Mouse (Mus musculus) neural tube, embryonic 11.5 days (tissue): Measurements from ENCODE around the gene Epha6. TPM values are rescaled to one million over a fixed set of nuclear protein-coding genes. Genes with fewer than 3 reads are reported as not detected.

Source experiments
- ATAC-seq: fragments of 200-750 bp; cut with Nextera tagmentation; 2 replicates; pipeline ENCODE4 v1.8.0; 2017; ENCODE audit warnings: moderate number of reproducible peaks, mild to moderate bottlenecking, moderate TSS enrichment, moderate library complexity; ENCODE audit not compliant: insufficient read depth, low FRiP score, low TSS enrichment
- DNase-seq: peaks from one replicate; pipeline ENCODE4 v3.0.0-alpha.2; 2015; ENCODE audit warnings: low spot score
- H3K27ac ChIP-seq: fragments of 300-500 bp; sonication (generic); 2 replicates; pipeline ENCODE4 v1.5.1; 2014; ENCODE audit warnings: low read depth, mild to moderate bottlenecking, low read length
- H3K27me3 ChIP-seq: fragments of 300-500 bp; sonication (generic); 2 replicates; pipeline ENCODE4 v1.6.1; 2014; ENCODE audit warnings: mild to moderate bottlenecking, low read length, mixed read lengths; ENCODE audit not compliant: control insufficient read depth, insufficient read depth
- H3K36me3 ChIP-seq: fragments of 300-500 bp; sonication (generic); 2 replicates; pipeline ENCODE4 v1.6.1; 2014; ENCODE audit warnings: mild to moderate bottlenecking, low read length, moderate library complexity, mixed read lengths; ENCODE audit not compliant: control insufficient read depth, insufficient read depth
- H3K4me1 ChIP-seq: fragments of 300-500 bp; sonication (generic); 2 replicates; pipeline ENCODE4 v1.6.1; 2014; ENCODE audit warnings: low read length, mixed read lengths; ENCODE audit not compliant: control insufficient read depth, insufficient read depth
- H3K4me2 ChIP-seq: fragments of 300-500 bp; sonication (generic); 2 replicates; pipeline ENCODE4 v1.6.1; 2014; ENCODE audit warnings: low read depth, mild to moderate bottlenecking, moderate library complexity
- H3K4me3 ChIP-seq: fragments of 300-500 bp; sonication (generic); 2 replicates; pipeline ENCODE4 v1.5.1; 2014; ENCODE audit warnings: low read depth, low read length
- H3K9ac ChIP-seq: fragments of 300-500 bp; sonication (generic); 2 replicates; pipeline ENCODE4 v1.6.1; 2014; ENCODE audit warnings: mild to moderate bottlenecking, low read length
- H3K9me3 ChIP-seq: fragments of 300-500 bp; sonication (generic); 2 replicates; pipeline ENCODE4 v1.6.1; 2016; ENCODE audit warnings: low read length; ENCODE audit not compliant: control insufficient read depth
- WGBS: fragments of 180-500 bp; shearing (Covaris S2); extraction: QIAGEN DNeasy Blood & Tissue Kit; methylation state at CpG from one replicate; pipeline ENCODE4 v1.1.7; 2014; 5-methylcytosine and 5-hydroxymethylcytosine counted together
- polyA plus RNA-seq: library from polyadenylated mRNA; unstranded; fragments of >200 nt; fragmentation: Nextera tagmentation; extraction: Ambion mirVana; gene quantifications from 2 replicates; pipeline ENCODE4 v1.2.1, GENCODE M21; 2014

Gene Epha6
- polyA plus RNA-seq, 1 experiment from 2014 or later: 1.2 TPM

DNA sequence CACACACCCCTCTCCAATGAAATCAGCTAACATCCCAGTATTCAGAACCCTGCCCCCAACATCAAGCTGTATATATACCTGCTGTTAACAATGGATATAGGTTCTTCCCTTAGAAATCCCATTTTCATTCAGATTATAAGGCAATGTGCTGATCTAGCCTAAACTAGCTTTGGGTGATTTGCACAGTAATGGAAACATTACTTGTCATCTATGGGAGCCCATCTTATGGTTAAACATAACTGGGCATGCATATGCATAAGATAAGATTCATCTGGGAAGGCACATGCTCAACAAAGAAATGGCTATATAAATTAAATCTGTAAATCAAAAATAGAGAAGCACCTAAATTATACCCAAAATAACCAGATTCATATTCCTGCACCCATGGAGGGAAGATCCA lies 230.2 kb downstream of the Epha6 start:
- H3K9me3 ChIP-seq: no peaks in the 10 kb centered on the region
- H3K9ac ChIP-seq: no peak overlapping the region
- no peak overlapping the region for H3K4me2 ChIP-seq
- H3K27ac ChIP-seq: no peak overlapping the region
- ATAC-seq (no peak), DNase-seq (no peak)
- no peaks in the 10 kb centered on the region for H3K27me3 ChIP-seq
- H3K4me3 ChIP-seq: no peak overlapping the region
- no peaks in the 10 kb centered on the region for H3K36me3 ChIP-seq
- no peaks in the 10 kb centered on the region for H3K4me1 ChIP-seq

- WGBS: 78% methylated on average over 1 of the region's 1 CpGs
- no peak for ATAC-seq
- no peak overlapping the region for H3K9ac ChIP-seq
These were observed 321.4 kb downstream of the Epha6 start for GRCm38 (mm10) chr16:60283963-60284362.

DNA sequence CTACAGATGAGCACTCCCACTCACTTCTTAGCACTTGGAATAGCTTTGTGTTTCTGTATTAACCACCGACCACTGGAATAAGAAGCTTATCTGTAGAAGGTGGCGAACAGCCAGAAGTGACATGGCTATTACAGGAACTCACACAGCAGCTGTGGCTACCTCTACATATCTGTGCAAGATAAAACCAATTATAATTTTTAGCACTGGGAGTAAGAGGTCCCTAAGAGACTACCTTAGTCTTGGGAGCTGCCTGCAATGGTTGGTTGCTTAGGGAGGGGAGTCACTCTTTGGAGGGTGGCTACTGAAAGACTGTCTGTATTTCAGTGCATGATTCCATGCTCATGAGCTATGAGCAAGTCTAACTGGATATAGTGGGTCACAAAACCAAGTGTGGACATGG lies 331.2 kb downstream of the Epha6 start:
- DNase-seq (no peak), ATAC-seq (no peak)
- H3K9me3 ChIP-seq: no peaks in the 10 kb centered on the region
- no peak overlapping the region for H3K27ac ChIP-seq
- H3K27me3 ChIP-seq: no peaks in the 10 kb centered on the region
- H3K4me3 ChIP-seq: no peak overlapping the region
- no peaks in the 10 kb centered on the region for H3K4me1 ChIP-seq
- H3K9ac ChIP-seq: no peak overlapping the region
- 95% methylated on average over 2 of the region's 2 CpGs for WGBS
- no peaks in the 10 kb centered on the region for H3K36me3 ChIP-seq
- H3K4me2 ChIP-seq: no peak overlapping the region

More at GRCm38 (mm10) chr16:60283963-60284362, 321.4 kb downstream of the Epha6 start:
- Histone ChIP-seq H3K27me3 (no peaks in the 10 kb centered on the region), H3K4me2 (no peak overlapping the region), H3K4me1 (no peaks in the 10 kb centered on the region), H3K9me3 (no peaks in the 10 kb centered on the region), H3K27ac (no peak overlapping the region), H3K4me3 (no peak overlapping the region), H3K36me3 (no peaks in the 10 kb centered on the region)
- no peak for DNase-seq

DNA sequence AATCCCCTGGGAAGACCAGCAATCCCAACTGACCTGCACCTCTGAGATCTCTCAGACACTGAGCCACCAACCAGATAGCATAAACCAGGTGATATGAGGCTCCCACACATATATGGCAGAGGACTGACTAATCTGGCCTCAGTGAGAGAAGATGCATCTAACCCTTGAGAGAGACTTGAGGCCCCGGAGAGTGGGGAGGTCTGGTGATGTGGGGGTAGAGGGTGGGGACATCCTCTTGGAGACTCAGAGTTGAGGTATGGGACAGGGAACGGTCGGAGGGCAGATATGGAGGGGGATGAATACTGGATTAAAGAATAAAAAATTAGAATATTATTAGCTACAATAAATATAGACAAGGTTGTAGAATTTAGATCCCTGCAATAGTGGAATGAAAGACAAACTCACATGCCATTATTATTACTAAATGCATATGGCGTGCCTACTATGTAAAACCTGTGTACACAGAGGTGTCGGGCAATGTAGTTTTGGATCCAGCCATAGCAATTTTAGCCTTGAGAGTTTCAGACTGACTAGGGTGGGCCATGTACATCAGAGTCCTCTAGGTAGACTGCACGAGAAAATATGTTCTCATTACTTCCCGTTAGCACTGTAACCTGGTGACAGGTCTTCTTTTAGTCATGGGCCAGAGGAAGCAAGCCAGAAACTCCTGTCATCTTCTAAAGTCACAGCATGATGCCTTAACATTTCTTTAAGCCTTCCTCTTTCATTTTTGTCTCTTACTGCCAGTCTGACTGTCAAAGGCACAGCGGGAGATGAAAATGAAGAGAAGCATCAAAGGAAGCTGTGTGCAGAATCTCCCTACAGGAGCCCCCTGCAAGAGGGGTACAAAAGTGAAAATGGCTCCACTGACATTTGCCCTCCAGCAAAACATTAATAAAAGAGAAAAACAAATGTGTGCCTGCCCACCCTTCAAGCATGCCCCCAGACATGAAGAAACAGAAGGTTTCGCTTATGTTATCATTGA lies 338.7 kb downstream of the Epha6 start:
- H3K4me3 ChIP-seq: no peak overlapping the region
- ATAC-seq (no peak), DNase-seq (peak; percentile 14)
- H3K4me2 ChIP-seq: no peak overlapping the region
- no peak overlapping the region for H3K27ac ChIP-seq
- H3K36me3 ChIP-seq: no peaks in the 10 kb centered on the region
- no peak overlapping the region for H3K9ac ChIP-seq
- no peaks in the 10 kb centered on the region for H3K9me3 ChIP-seq
- 71% methylated on average over 9 of the region's 9 CpGs for WGBS
- no peaks in the 10 kb centered on the region for H3K4me1 ChIP-seq
- H3K27me3 ChIP-seq: no peaks in the 10 kb centered on the region

GRCm38 (mm10) chr16:60264719-60265508 lies 340.4 kb downstream of the Epha6 start:
- DNase-seq (no peak), ATAC-seq (no peak)
- Histone ChIP-seq H3K4me3 (no peak overlapping the region), H3K36me3 (no peaks in the 10 kb centered on the region), H3K27ac (no peak overlapping the region), H3K9me3 (no peaks in the 10 kb centered on the region), H3K4me1 (no peaks in the 10 kb centered on the region), H3K27me3 (no peaks in the 10 kb centered on the region), H3K4me2 (no peak overlapping the region), H3K9ac (no peak overlapping the region)
- 73% methylated on average over 6 of the region's 6 CpGs for WGBS

GRCm38 (mm10) chr16:60258151-60258635 lies 347.1 kb downstream of the Epha6 start:
- WGBS: 86% methylated on average over 7 of the region's 7 CpGs
- Histone ChIP-seq H3K27ac (no peak overlapping the region), H3K9ac (no peak overlapping the region), H3K4me2 (no peak overlapping the region), H3K36me3 (no peaks in the 10 kb centered on the region), H3K4me1 (no peaks in the 10 kb centered on the region), H3K4me3 (no peak overlapping the region), H3K27me3 (no peaks in the 10 kb centered on the region), H3K9me3 (no peaks in the 10 kb centered on the region)
- no peak for DNase-seq
- no peak for ATAC-seq

DNA sequence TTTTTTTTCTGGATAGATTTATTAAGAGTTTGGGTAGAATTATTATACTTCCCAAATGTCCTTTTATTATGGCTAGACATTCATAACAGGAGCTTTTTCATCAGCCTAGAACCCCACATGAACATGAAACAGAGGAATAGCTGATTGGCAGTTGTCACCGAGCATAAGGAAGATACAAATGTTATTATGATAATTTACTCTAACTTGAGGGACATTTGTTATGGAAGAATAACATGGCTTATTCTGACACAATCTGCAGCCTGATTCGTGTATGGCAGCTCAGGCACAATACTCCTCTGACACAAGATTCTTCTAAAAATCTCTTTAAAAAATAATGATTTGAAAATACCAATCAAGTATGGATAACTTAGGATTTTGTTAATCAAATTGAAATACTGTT lies 347.7 kb downstream of the Epha6 start:
- no peak for DNase-seq
- Histone ChIP-seq H3K36me3 (no peaks in the 10 kb centered on the region), H3K4me2 (no peak overlapping the region), H3K4me1 (no peaks in the 10 kb centered on the region), H3K4me3 (no peak overlapping the region), H3K9ac (no peak overlapping the region), H3K27me3 (no peaks in the 10 kb centered on the region), H3K27ac (no peak overlapping the region), H3K9me3 (no peaks in the 10 kb centered on the region)
- ATAC-seq: no peak
- 82% methylated on average over 2 of the region's 2 CpGs for WGBS

DNA sequence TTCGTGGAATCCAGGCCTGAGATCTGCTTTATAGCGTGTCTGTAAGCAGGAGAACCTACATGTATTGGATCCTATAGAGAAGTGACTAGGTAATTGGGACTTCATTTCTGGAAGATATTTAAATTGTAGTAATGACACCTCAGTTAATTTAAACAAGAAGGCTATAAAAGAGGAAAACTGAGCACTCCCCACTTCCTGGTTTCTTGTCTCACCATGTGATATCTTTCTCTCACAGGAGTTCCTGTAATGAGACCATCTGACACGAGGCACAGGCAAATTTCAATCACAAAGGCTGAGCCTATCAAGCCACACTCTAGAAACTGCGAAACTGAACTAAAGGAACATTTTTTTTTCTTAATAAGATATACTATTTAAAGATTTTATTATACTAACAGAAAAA lies 348.3 kb downstream of the Epha6 start:
- no peak for ATAC-seq
- H3K36me3 ChIP-seq: no peaks in the 10 kb centered on the region
- no peak overlapping the region for H3K4me3 ChIP-seq
- WGBS: 85% methylated on average over 4 of the region's 4 CpGs
- no peak for DNase-seq
- H3K27ac ChIP-seq: no peak overlapping the region
- no peaks in the 10 kb centered on the region for H3K9me3 ChIP-seq
- no peaks in the 10 kb centered on the region for H3K4me1 ChIP-seq
- no peak overlapping the region for H3K9ac ChIP-seq
- H3K4me2 ChIP-seq: no peak overlapping the region
- no peaks in the 10 kb centered on the region for H3K27me3 ChIP-seq
